Mouse (Mus musculus): ENCODE measurements around the gene Inha.
A peak's percentile ranks its signal among the peaks of the same experiment; 100 is the strongest.

Inha gene

DNA sequence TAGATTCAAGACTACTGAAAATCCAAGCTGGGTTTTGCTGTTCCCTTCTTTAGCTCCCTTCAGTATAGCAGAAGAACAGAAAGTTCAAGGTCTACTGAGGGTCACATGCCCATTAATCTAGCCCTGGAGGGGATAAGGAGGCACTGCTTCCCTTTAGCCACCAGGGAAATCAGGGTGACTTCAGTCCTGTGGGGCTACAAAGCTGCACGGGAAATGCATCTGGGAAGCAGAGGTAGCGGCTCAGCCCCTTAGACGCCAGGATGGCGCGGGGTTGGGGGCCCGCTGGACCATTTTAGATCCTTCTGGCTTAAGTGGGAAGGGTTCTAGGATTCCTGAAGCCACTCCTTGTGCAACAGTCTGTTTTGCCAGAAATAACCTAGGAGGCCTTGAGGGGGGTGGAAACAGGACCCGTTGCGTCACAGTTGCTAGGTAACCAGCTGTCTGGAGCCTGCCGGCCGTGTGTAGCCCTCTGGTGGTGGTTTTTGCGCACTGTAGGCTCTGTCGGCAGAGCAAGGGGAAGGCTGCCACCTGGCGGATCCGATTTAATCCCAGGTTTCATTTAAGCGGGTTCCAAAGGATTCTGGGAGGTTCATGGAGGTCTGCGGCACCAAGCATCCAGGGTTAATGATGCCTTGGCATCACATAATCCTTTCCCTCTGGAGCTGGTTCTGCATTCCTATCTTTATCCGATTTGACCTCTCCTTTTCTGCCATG lies 52.5 kb downstream of the Inha start:
- peak; percentile 95 for DNase-seq

Data from lung, postnatal 14 days (tissue).